ENCODE assay signal across 8 mouse cellular contexts in the genomic region with DNA sequence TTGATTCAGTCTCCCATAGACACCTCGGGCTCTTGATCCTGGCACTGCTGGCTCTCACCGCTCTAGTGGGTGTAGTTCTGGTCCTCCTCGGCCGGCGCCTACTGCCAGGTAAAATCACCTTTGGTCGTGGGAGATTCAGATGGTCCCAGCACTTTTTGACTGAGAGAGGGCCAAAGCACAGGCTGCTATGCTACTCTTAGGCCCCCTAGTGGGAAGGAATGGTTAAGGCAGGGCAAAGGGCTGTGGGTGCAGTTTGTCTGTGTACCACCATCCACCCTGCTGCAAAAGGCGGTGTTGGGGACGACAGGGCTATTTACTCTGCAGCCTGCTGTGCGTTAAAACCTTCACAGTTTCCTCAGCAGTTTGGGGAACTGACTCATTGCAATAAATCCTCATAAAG. TPM values are rescaled to one million over a fixed set of nuclear protein-coding genes. Genes with fewer than 3 reads are reported as not detected.
DNase-seq lines count a peak whose midpoint lies in the region; ATAC-seq and TF ChIP-seq lines count a peak whose summit lies in the region.

No protein-coding gene starts in this region.

- 4% methylated on average over 9 of the region's 9 CpGs for whole genome bisulfite sequencing in kidney, adult 2 months
- 6% methylated on average over 9 of the region's 9 CpGs for WGBS in liver, embryonic 13.5 days (ENCODE audit: insufficient replicate concordance)
- WGBS in stomach, embryonic 14.5 days = 13% methylated on average over 9 of the region's 9 CpGs

- no peak overlapping the region for H3K27ac ChIP-seq in kidney, adult 2 months (ENCODE audit: insufficient read depth, low read depth, low read length)
- no peak overlapping the region for H3K27ac ChIP-seq in liver, embryonic 13.5 days
- no peak overlapping the region for H3K27ac ChIP-seq in stomach, embryonic 14.5 days (ENCODE audit: low read length)

- H3K4me2 ChIP-seq in liver, embryonic 13.5 days = peak overlapping the region; percentile 70
- peak overlapping the region; percentile 69 for H3K4me2 ChIP-seq in stomach, embryonic 14.5 days (replicated peaks; ENCODE audit: low read depth, low read length)

- TF ChIP-seq POLR2A in kidney, adult 2 months (IDR thresholded peaks at IDR 0.05; ENCODE audit: low read depth, low read length) = no peak

- no peak overlapping the region for H3ac ChIP-seq in C2C12 (ENCODE audit: control insufficient read depth, insufficient read length, low read depth)

- H3K79me2 ChIP-seq in C2C12 (ENCODE audit: control insufficient read depth, insufficient read depth) = no peaks in the 10 kb centered on the region

- peak; percentile 55 for ATAC-seq in liver, embryonic 13.5 days (ENCODE audit: low read depth)
- peak; percentile 67; the same call in 1 of the 2 replicates for ATAC-seq in stomach, embryonic 14.5 days (ENCODE audit: insufficient number of reproducible peaks, insufficient read depth, low FRiP score, low read depth)

- H3K79me3 ChIP-seq in C2C12 (ENCODE audit: low read depth) = peaks cover 1% of the 10 kb centered on the region

- H3K27me3 ChIP-seq in C2C12 (ENCODE audit: control insufficient read depth, insufficient read depth, insufficient read length) = peaks cover 13% of the 10 kb centered on the region
- no peaks in the 10 kb centered on the region for H3K27me3 ChIP-seq in kidney, adult 2 months (replicated peaks; ENCODE audit: control insufficient read depth, insufficient read depth, low read length)
- H3K27me3 ChIP-seq in liver, embryonic 13.5 days = peaks cover 28% of the 10 kb centered on the region
- 0 out of 2 replicates have a peak, but pooled peaks cover 3% of the 10 kb centered on the region for H3K27me3 ChIP-seq in stomach, embryonic 14.5 days (ENCODE audit: control insufficient read depth, insufficient read depth, low read length)

- peak; percentile 43 to 57 for DNase-seq in adrenal gland, adult 18-20 months (ENCODE audit: low spot score in 2 of 2)
- peak; percentile 61 for DNase-seq in embryo, embryonic 11.5 days (ENCODE audit: low read depth, low spot score)
- DNase-seq in heart, adult 8-10 months (ENCODE audit: low spot score) = peak; percentile 61
- peak; percentile 87 for DNase-seq in kidney, adult 2 months
- DNase-seq in liver, embryonic 13.5 days = peak; percentile 53
- peak; percentile 87 for DNase-seq in naive thymus-derived CD4-positive, alpha-beta T cell, adult 2 months (ENCODE audit: low read depth)

- TF ChIP-seq CTCF in C2C12 (IDR thresholded peaks at IDR 0.05; ENCODE audit: control insufficient read depth, insufficient read depth, insufficient read length) = peak; percentile 81
- peak; percentile 91 for TF ChIP-seq CTCF in kidney, adult 2 months (conservative IDR thresholded peaks at IDR 0.05; ENCODE audit: insufficient read depth, insufficient read length, low read depth, low read length)

- peak overlapping the region; percentile 50; the same call in 1 of the 2 replicates for H3K9ac ChIP-seq in liver, embryonic 13.5 days
- 0 out of 2 replicates have a peak overlapping the region, but pooled peaks have one; percentile 14 for H3K9ac ChIP-seq in stomach, embryonic 14.5 days (replicated peaks; ENCODE audit: low read depth, low read length)

- H3K4me1 ChIP-seq in kidney, adult 2 months (ENCODE audit: control insufficient read depth, insufficient read depth, low read length) = peaks cover 5% of the 10 kb centered on the region; the same call in 1 of the 2 replicates
- H3K4me1 ChIP-seq in liver, embryonic 13.5 days (replicated peaks) = peaks cover 28% of the 10 kb centered on the region
- H3K4me1 ChIP-seq in stomach, embryonic 14.5 days (ENCODE audit: control insufficient read depth, insufficient read depth, low read length) = peaks cover 17% of the 10 kb centered on the region; the same call in 1 of the 2 replicates

- H3K9me3 ChIP-seq in liver, embryonic 13.5 days (replicated peaks) = no peaks in the 10 kb centered on the region
- H3K9me3 ChIP-seq in stomach, embryonic 14.5 days (ENCODE audit: control insufficient read depth, low read depth, low read length) = no peaks in the 10 kb centered on the region

- H3K36me3 ChIP-seq in C2C12 (ENCODE audit: control insufficient read depth, insufficient read depth) = no peaks in the 10 kb centered on the region
- no peaks in the 10 kb centered on the region for H3K36me3 ChIP-seq in kidney, adult 2 months (ENCODE audit: control insufficient read depth, insufficient read depth, low read length)
- no peaks in the 10 kb centered on the region for H3K36me3 ChIP-seq in liver, embryonic 13.5 days
- no peaks in the 10 kb centered on the region for H3K36me3 ChIP-seq in stomach, embryonic 14.5 days (ENCODE audit: control insufficient read depth, insufficient read depth, low read length)

- H3K4me3 ChIP-seq in C2C12 (ENCODE audit: insufficient read depth, poor library complexity, severe bottlenecking) = no peak overlapping the region
- H3K4me3 ChIP-seq in kidney, adult 2 months (ENCODE audit: insufficient read depth, low read depth, low read length) = peak overlapping the region; percentile 27; the same call in 1 of the 2 replicates
- peak overlapping the region; percentile 45 for H3K4me3 ChIP-seq in liver, embryonic 13.5 days (replicated peaks)
- peak overlapping the region; percentile 29 for H3K4me3 ChIP-seq in stomach, embryonic 14.5 days (ENCODE audit: low read depth, low read length)

TF ChIP-seq in C2C12, 6 proteins besides CTCF, POLR2A, EP300 and RAD21:
- TF ChIP-seq MAX (IDR thresholded peaks at IDR 0.05) (no peak), USF1 (IDR thresholded peaks at IDR 0.05; ENCODE audit: low read depth) (no peak), MYOG (IDR thresholded peaks at IDR 0.05; ENCODE audit: control insufficient read depth, extremely low read depth, insufficient read length) (no peak), FOSL1 (IDR thresholded peaks at IDR 0.05; ENCODE audit: insufficient read depth, low read length, poor library complexity, severe bottlenecking) (no peak), CEBPB (IDR thresholded peaks at IDR 0.05; ENCODE audit: low read depth) (no peak), MYOD1 (IDR thresholded peaks at IDR 0.05; ENCODE audit: control insufficient read depth, insufficient read length, low read depth) (no peak)

RNA-seq across cellular contexts. Expression of gene Il17rc, which starts 2.2 kb away (rescaled TPM):
- 36.2 TPM for polyA plus RNA-seq in C2C12 (2012; fragmentation: generic; extraction: Trizol)
- total RNA-seq in adrenal gland, adult 18-20 months (2021) = 10 to 100 TPM; 19.9 to 26.9 TPM
- 1 to 10 TPM; 5.6 to 9.9 (median 7.5) TPM for total RNA-seq in heart, adult 8-10 months (2022)
- 37.6 and 41.8 TPM in 2 replicates for polyA plus RNA-seq in kidney, adult 2 months (2012; rRNA removed)
- 5.3 and 6.2 TPM in 2 replicates for polyA plus RNA-seq in liver, embryonic 13.5 days (2015; fragmentation: Nextera tagmentation; extraction: Ambion mirVana)
- polyA plus RNA-seq in stomach, embryonic 14.5 days (2014; fragmentation: Nextera tagmentation; extraction: Ambion mirVana) = 10.6 and 12.9 TPM in 2 replicates

RNA-seq across cellular contexts. Expression of gene Il17re, which starts 10.7 kb away (rescaled TPM):
- not detected for polyA plus RNA-seq in C2C12 (2012; fragmentation: generic; extraction: Trizol)
- total RNA-seq in adrenal gland, adult 18-20 months (2021) = 1 to 10 TPM in 1 of 2 experiments, under 1 TPM in 1; 0.83 to 2.6 TPM
- total RNA-seq in heart, adult 8-10 months (2022) = 1 to 10 TPM in 2 of 4 experiments, under 1 TPM in 2; 0.60 to 2.0 (median 1.1) TPM
- polyA plus RNA-seq in kidney, adult 2 months (2012; rRNA removed) = 25.7 and 41.4 TPM in 2 replicates
- polyA plus RNA-seq in liver, embryonic 13.5 days (2015; fragmentation: Nextera tagmentation; extraction: Ambion mirVana) = 0.16 and 0.20 TPM in 2 replicates
- 19.0 and 19.8 TPM in 2 replicates for polyA plus RNA-seq in stomach, embryonic 14.5 days (2014; fragmentation: Nextera tagmentation; extraction: Ambion mirVana)

RNA-seq across cellular contexts. Expression of gene Creld1, which starts 14.1 kb away (rescaled TPM):
- 16.4 TPM for polyA plus RNA-seq in C2C12 (2012; fragmentation: generic; extraction: Trizol)
- 10 to 100 TPM; 53.7 to 55.8 TPM for total RNA-seq in adrenal gland, adult 18-20 months (2021)
- 10 to 100 TPM; 53.9 to 63.4 (median 59.2) TPM for total RNA-seq in heart, adult 8-10 months (2022)
- polyA plus RNA-seq in kidney, adult 2 months (2012; rRNA removed) = 22.3 and 23.6 TPM in 2 replicates
- 7.4 and 8.0 TPM in 2 replicates for polyA plus RNA-seq in liver, embryonic 13.5 days (2015; fragmentation: Nextera tagmentation; extraction: Ambion mirVana)
- polyA plus RNA-seq in stomach, embryonic 14.5 days (2014; fragmentation: Nextera tagmentation; extraction: Ambion mirVana) = 16.0 and 20.5 TPM in 2 replicates

RNA-seq across cellular contexts. Expression of gene Jagn1, which starts 26.7 kb away (rescaled TPM):
- polyA plus RNA-seq in C2C12 (2012; fragmentation: generic; extraction: Trizol) = 76.4 TPM
- 10 to 100 TPM; 47.2 to 49.7 TPM for total RNA-seq in adrenal gland, adult 18-20 months (2021)
- total RNA-seq in heart, adult 8-10 months (2022) = 10 to 100 TPM; 21.0 to 21.4 (median 21.1) TPM
- 81.6 and 82.0 TPM in 2 replicates for polyA plus RNA-seq in kidney, adult 2 months (2012; rRNA removed)
- 51.8 and 53.3 TPM in 2 replicates for polyA plus RNA-seq in liver, embryonic 13.5 days (2015; fragmentation: Nextera tagmentation; extraction: Ambion mirVana)
- 78.6 and 81.1 TPM in 2 replicates for polyA plus RNA-seq in stomach, embryonic 14.5 days (2014; fragmentation: Nextera tagmentation; extraction: Ambion mirVana)

RNA-seq across cellular contexts. Expression of gene Prrt3, which starts 32.7 kb away (rescaled TPM):
- 0.04 TPM for polyA plus RNA-seq in C2C12 (2012; fragmentation: generic; extraction: Trizol)
- total RNA-seq in adrenal gland, adult 18-20 months (2021) = under 1 TPM in 1 of 2 experiments, not detected in 1; 0.32 TPM
- not detected for total RNA-seq in heart, adult 8-10 months (2022)
- 0.05 TPM in 1 of 2 replicates, not detected in the other for polyA plus RNA-seq in kidney, adult 2 months (2012; rRNA removed)
- polyA plus RNA-seq in liver, embryonic 13.5 days (2015; fragmentation: Nextera tagmentation; extraction: Ambion mirVana) = 0.07 TPM in 2 replicates
- 0.48 and 0.61 TPM in 2 replicates for polyA plus RNA-seq in stomach, embryonic 14.5 days (2014; fragmentation: Nextera tagmentation; extraction: Ambion mirVana)

Comparison
In these comparisons a context has a peak if more than half of its experiments do, and no peak if none do; other contexts are left out.
1. RNA of gene Il17re, which starts 10.7 kb away (polyA plus RNA-seq): 25.7 to 41.4 TPM in kidney, adult 2 months and 19.0 to 19.8 TPM in stomach, embryonic 14.5 days; 0.16 to 0.20 TPM in liver, embryonic 13.5 days and not detected in C2C12 (single experiment); every median in the first group is over 10 times any median in the second.
2. Peak in every context shown above with its lines, with median percentiles within 50 percentile points of each other: DNase-seq.